Mouse (Mus musculus) small intestine, adult 2 months (tissue): ENCODE data around the gene Fbxl13.

Experiments
- CTCF ChIP-seq: fragments of 200-500 bp; IDR thresholded peaks from 2 replicates; pipeline ENCODE4 v1.5.1; 2012; ENCODE audit warnings: low read depth, mild to moderate bottlenecking, control low read depth, inconsistent platforms, low read length, moderate library complexity, mixed read lengths; ENCODE audit not compliant: insufficient replicate concordance, insufficient read length; ENCODE audit errors: extremely low read depth
- POLR2A ChIP-seq: fragments of 200-500 bp; IDR thresholded peaks from 2 replicates; pipeline ENCODE4 v1.6.1; 2012; ENCODE audit warnings: low read depth, mild to moderate bottlenecking, control low read depth, inconsistent platforms, low read length, moderate library complexity

DNA sequence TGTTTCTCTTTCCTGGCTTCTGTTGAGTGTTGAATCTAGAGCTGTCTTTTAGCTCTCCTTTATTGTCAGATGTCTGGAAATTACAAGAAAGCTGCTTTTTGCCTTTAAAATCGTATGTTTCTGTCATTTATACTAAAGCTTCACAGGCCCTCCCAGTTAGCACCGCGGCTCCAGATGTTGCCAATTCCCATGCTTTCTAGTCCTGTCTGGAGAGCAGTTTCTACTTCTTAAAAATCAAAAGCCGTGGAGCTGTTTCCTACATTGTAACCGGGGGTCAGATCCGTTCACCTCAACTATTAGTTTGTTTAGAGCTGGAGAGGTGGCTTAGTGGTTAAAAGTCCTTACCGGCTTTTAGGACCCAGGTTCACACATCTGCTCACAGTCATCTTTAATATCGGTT is 162.2 kb downstream of the Fbxl13 start:
- no peak for TF ChIP-seq CTCF
- TF ChIP-seq POLR2A, result no peak
